Mouse (Mus musculus) lung, adult 2 months (tissue): ENCODE data around the gene Gm960. TPM values are rescaled to one million over a fixed set of nuclear protein-coding genes. Genes with fewer than 3 reads are reported as not detected.

Experiments used
- DNase-seq: peaks from one replicate; pipeline ENCODE4 v3.0.0; 2022
- H3K4me1 ChIP-seq: fragments of 200-500 bp; 2 replicates; pipeline ENCODE4 v1.6.1; 2011; ENCODE audit warnings: low read length; ENCODE audit not compliant: control insufficient read depth, insufficient read depth
- H3K4me3 ChIP-seq: fragments of 200-500 bp; replicated peaks from 2 replicates; pipeline ENCODE3; 2011; ENCODE audit warnings: low read depth, mild to moderate bottlenecking, control low read depth, low read length; ENCODE audit errors: extremely low read depth
- CTCF ChIP-seq: fragments of 200-500 bp; IDR thresholded peaks from 2 replicates; pipeline ENCODE4 v1.5.1; 2011; ENCODE audit warnings: mild to moderate bottlenecking, low read length, control low read depth; ENCODE audit not compliant: insufficient read depth
- POLR2A ChIP-seq: fragments of 200-500 bp; IDR thresholded peaks from 2 replicates; pipeline ENCODE4 v1.6.1; 2011; ENCODE audit warnings: low read depth, mild to moderate bottlenecking, control low read depth, low read length, borderline replicate concordance; ENCODE audit errors: extremely low read depth
- WGBS: fragments of 180-500 bp; shearing (Covaris S2); methylation state at CpG from one replicate; pipeline ENCODE4 v1.1.7; 2018; 5-methylcytosine and 5-hydroxymethylcytosine counted together
- polyA plus RNA-seq: library from polyadenylated mRNA; depleted of rRNA; stranded (reverse); fragments of >200 nt; gene quantifications from 2 replicates; pipeline ENCODE4 v1.2.3, GENCODE M21; 2012

The Gm960 gene
- polyA plus RNA-seq, 1 experiment = 0.65 TPM

GRCm38 (mm10) chr19:4737866-4738265 lies 39.4 kb upstream of the Gm960 start:
- 58% methylated on average over 13 of the region's 13 CpGs for WGBS

GRCm38 (mm10) chr19:4733052-4733451 lies 34.6 kb upstream of the Gm960 start:
- DNase-seq = no peak
- Histone ChIP-seq H3K4me3 (no peak overlapping the region), H3K4me1 (no peaks in the 10 kb centered on the region)
- 80% methylated on average over 3 of the region's 3 CpGs for WGBS
- TF ChIP-seq CTCF (no peak), POLR2A (no peak)

More at GRCm38 (mm10) chr19:4737866-4738265, 39.4 kb upstream of the Gm960 start:
- DNase-seq = no peak
- no peaks in the 10 kb centered on the region for H3K4me1 ChIP-seq
- TF ChIP-seq POLR2A = no peak
- TF ChIP-seq CTCF = no peak
- no peak overlapping the region for H3K4me3 ChIP-seq

GRCm38 (mm10) chr19:4729186-4729585 lies 30.7 kb upstream of the Gm960 start:
- Histone ChIP-seq H3K4me1 (no peaks in the 10 kb centered on the region), H3K4me3 (no peak overlapping the region)
- WGBS = 62% methylated on average over 9 of the region's 9 CpGs
- DNase-seq = no peak
- no peak for TF ChIP-seq CTCF
- TF ChIP-seq POLR2A = no peak

GRCm38 (mm10) chr19:4720671-4721244 lies 22.3 kb upstream of the Gm960 start:
- 33% methylated on average over 11 of the region's 11 CpGs for WGBS
- Histone ChIP-seq H3K4me1 (peaks cover 3% of the 10 kb centered on the region; the same call in 1 of the 2 replicates), H3K4me3 (peak overlapping the region; percentile 37)
- no peak for TF ChIP-seq CTCF
- no peak; the same call in 1 of the 2 replicates for TF ChIP-seq POLR2A
- DNase-seq = peak; percentile 77

- 78% methylated on average over 15 of the region's 15 CpGs for WGBS
- DNase-seq = peak; percentile 23
Observed at GRCm38 (mm10) chr19:4720112-4720511, 21.6 kb upstream of the Gm960 start.

GRCm38 (mm10) chr19:4719351-4719764 lies 20.9 kb upstream of the Gm960 start:
- peaks cover 3% of the 10 kb centered on the region; the same call in 1 of the 2 replicates for H3K4me1 ChIP-seq
- DNase-seq = peak; percentile 42
- TF ChIP-seq POLR2A = peak; percentile 39; the same call in 1 of the 2 replicates
- TF ChIP-seq CTCF = no peak
- no peak overlapping the region for H3K4me3 ChIP-seq
- WGBS = 33% methylated on average over 5 of the region's 5 CpGs

More at GRCm38 (mm10) chr19:4720112-4720511, 21.6 kb upstream of the Gm960 start:
- TF ChIP-seq POLR2A (no peak), CTCF (no peak)
- peak overlapping the region; percentile 1 for H3K4me3 ChIP-seq
- peaks cover 3% of the 10 kb centered on the region; the same call in 1 of the 2 replicates for H3K4me1 ChIP-seq

- TF ChIP-seq CTCF (no peak), POLR2A (no peak)
- 19% methylated on average over 12 of the region's 12 CpGs for WGBS
- H3K4me1 ChIP-seq = peaks cover 3% of the 10 kb centered on the region; the same call in 1 of the 2 replicates
- DNase-seq = peak; percentile 16
- no peak overlapping the region for H3K4me3 ChIP-seq
Observed at GRCm38 (mm10) chr19:4718716-4719115, 20.2 kb upstream of the Gm960 start.

- Histone ChIP-seq H3K4me1 (peaks cover 6% of the 10 kb centered on the region), H3K4me3 (no peak overlapping the region)
- DNase-seq = no peak
- TF ChIP-seq CTCF (no peak), POLR2A (no peak)
- WGBS = 93% methylated on average over 2 of the region's 2 CpGs
Observed at GRCm38 (mm10) chr19:4717281-4717680, 18.8 kb upstream of the Gm960 start.

- Histone ChIP-seq H3K4me3 (no peak overlapping the region), H3K4me1 (peaks cover 8% of the 10 kb centered on the region)
- no peak for DNase-seq
- TF ChIP-seq POLR2A (no peak), CTCF (no peak)
- 96% methylated on average over 14 of the region's 14 CpGs for WGBS
Observed at GRCm38 (mm10) chr19:4716756-4717155, 18.3 kb upstream of the Gm960 start.

GRCm38 (mm10) chr19:4713886-4714285 lies 15.4 kb upstream of the Gm960 start:
- Histone ChIP-seq H3K4me3 (no peak overlapping the region), H3K4me1 (peaks cover 8% of the 10 kb centered on the region)
- DNase-seq = no peak
- TF ChIP-seq POLR2A (no peak), CTCF (no peak)
- 83% methylated on average over 3 of the region's 3 CpGs for WGBS
